Mouse (Mus musculus): Measurements from ENCODE around the gene Gm5127.

GRCm38 (mm10) chrX:106633543-106633942, 50.6 kb downstream of the Gm5127 start:
- TF ChIP-seq CTCF (IDR thresholded peaks at IDR 0.05; ENCODE audit: extremely low read depth, insufficient read length, insufficient replicate concordance, low read depth, low read length): no peak
- TF ChIP-seq POLR2A (IDR thresholded peaks at IDR 0.05; ENCODE audit: low read depth, low read length): no peak

Measured in small intestine, adult 2 months (tissue).